Mouse (Mus musculus) midbrain, embryonic 15.5 days (tissue): ENCODE results near the gene Cep170b. TPM values are rescaled to one million over a fixed set of nuclear protein-coding genes. Genes with fewer than 3 reads are reported as not detected.

Source experiments
- ATAC-seq: fragments of 200-750 bp; cut with Nextera tagmentation; replicated peaks from 2 replicates; pipeline ENCODE4 v1.8.0; 2017; ENCODE audit warnings: moderate TSS enrichment
- H3K27ac ChIP-seq: fragments of 300-500 bp; sonication (generic); 2 replicates; pipeline ENCODE4 v1.5.1; 2015; ENCODE audit warnings: mild to moderate bottlenecking, inconsistent platforms
- H3K27me3 ChIP-seq: fragments of 300-500 bp; sonication (generic); replicated peaks from 2 replicates; pipeline ENCODE4 v1.6.1; 2015; ENCODE audit warnings: inconsistent platforms
- H3K36me3 ChIP-seq: fragments of 300-500 bp; sonication (generic); replicated peaks from 2 replicates; pipeline ENCODE4 v1.6.1; 2015; ENCODE audit warnings: inconsistent platforms
- H3K4me1 ChIP-seq: fragments of 300-500 bp; sonication (generic); 2 replicates; pipeline ENCODE4 v1.6.1; 2015; ENCODE audit warnings: inconsistent platforms
- H3K4me2 ChIP-seq: fragments of 300-500 bp; sonication (generic); 2 replicates; pipeline ENCODE4 v1.6.1; 2015; ENCODE audit warnings: inconsistent platforms, mild to moderate bottlenecking, moderate library complexity
- H3K4me3 ChIP-seq: fragments of 300-500 bp; sonication (generic); 2 replicates; pipeline ENCODE4 v1.5.1; 2015; ENCODE audit warnings: mild to moderate bottlenecking, inconsistent platforms
- H3K9ac ChIP-seq: fragments of 300-500 bp; sonication (generic); 2 replicates; pipeline ENCODE4 v1.6.1; 2015; ENCODE audit warnings: mild to moderate bottlenecking, inconsistent platforms
- H3K9me3 ChIP-seq: fragments of 300-500 bp; sonication (generic); 2 replicates; pipeline ENCODE4 v1.6.1; 2016; ENCODE audit warnings: inconsistent platforms
- WGBS: fragments of 180-500 bp; shearing (Covaris S2); methylation state at CpG from one replicate; pipeline ENCODE4 v1.1.7; 2015; ENCODE audit warnings: mixed read lengths; 5-methylcytosine and 5-hydroxymethylcytosine counted together
- polyA plus RNA-seq: library from polyadenylated mRNA; unstranded; fragments of >200 nt; fragmentation: Nextera tagmentation; extraction: Ambion mirVana; gene quantifications from 2 replicates; pipeline ENCODE4 v1.2.1, GENCODE M21; 2015

The Cep170b gene
- polyA plus RNA-seq, 1 experiment from 2014 or later, result 53.7 TPM

GRCm38 (mm10) chr12:112744891-112745580 lies 24.8 kb downstream of the Cep170b start:
- Histone ChIP-seq H3K4me3 (no peak overlapping the region), H3K27me3 (no peaks in the 10 kb centered on the region), H3K4me2 (no peak overlapping the region), H3K36me3 (peaks cover 18% of the 10 kb centered on the region; the same call in 1 of the 2 replicates), H3K9me3 (no peaks in the 10 kb centered on the region), H3K4me1 (peaks cover 14% of the 10 kb centered on the region), H3K27ac (no peak overlapping the region), H3K9ac (no peak overlapping the region)
- WGBS, result 80% methylated on average over 10 of the region's 10 CpGs
- ATAC-seq, result no peak

DNA sequence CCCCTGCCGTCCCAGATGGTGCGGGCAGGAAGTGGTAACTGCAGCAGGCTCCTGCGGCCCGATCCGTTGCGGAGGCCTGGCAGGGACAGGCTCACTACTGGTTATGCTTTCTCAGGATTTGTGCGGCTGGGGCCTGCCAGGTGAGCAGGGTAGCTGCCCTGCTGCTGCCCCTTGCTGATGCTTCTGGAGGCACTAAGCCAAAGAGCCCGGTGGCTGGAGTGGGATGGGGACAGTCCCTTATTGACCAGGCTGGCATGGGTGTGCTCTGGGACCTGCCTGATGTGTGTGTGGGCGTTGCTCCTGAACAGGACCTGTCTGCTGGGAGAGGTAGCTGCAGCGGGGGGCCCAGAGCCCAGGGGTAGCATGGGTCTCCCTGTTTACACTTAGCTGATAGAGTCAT lies 25.5 kb downstream of the Cep170b start:
- peaks cover 16% of the 10 kb centered on the region; the same call in 1 of the 2 replicates for H3K36me3 ChIP-seq
- H3K4me2 ChIP-seq, result no peak overlapping the region
- WGBS, result 91% methylated on average over 10 of the region's 10 CpGs
- peaks cover 14% of the 10 kb centered on the region for H3K4me1 ChIP-seq
- H3K27ac ChIP-seq, result no peak overlapping the region
- ATAC-seq, result no peak
- H3K9me3 ChIP-seq, result no peaks in the 10 kb centered on the region
- H3K9ac ChIP-seq, result no peak overlapping the region
- H3K27me3 ChIP-seq, result no peaks in the 10 kb centered on the region
- no peak overlapping the region for H3K4me3 ChIP-seq

- Histone ChIP-seq H3K9me3 (no peaks in the 10 kb centered on the region), H3K4me1 (peaks cover 14% of the 10 kb centered on the region), H3K27ac (peak overlapping the region; percentile 86; the same call in 1 of the 2 replicates), H3K36me3 (peaks cover 13% of the 10 kb centered on the region; the same call in 1 of the 2 replicates), H3K4me2 (no peak overlapping the region), H3K27me3 (no peaks in the 10 kb centered on the region), H3K4me3 (no peak overlapping the region), H3K9ac (no peak overlapping the region)
- ATAC-seq, result peak; percentile 31
- 79% methylated on average over 4 of the region's 4 CpGs for WGBS
These were observed 26.2 kb downstream of the Cep170b start for GRCm38 (mm10) chr12:112746461-112746807.

DNA sequence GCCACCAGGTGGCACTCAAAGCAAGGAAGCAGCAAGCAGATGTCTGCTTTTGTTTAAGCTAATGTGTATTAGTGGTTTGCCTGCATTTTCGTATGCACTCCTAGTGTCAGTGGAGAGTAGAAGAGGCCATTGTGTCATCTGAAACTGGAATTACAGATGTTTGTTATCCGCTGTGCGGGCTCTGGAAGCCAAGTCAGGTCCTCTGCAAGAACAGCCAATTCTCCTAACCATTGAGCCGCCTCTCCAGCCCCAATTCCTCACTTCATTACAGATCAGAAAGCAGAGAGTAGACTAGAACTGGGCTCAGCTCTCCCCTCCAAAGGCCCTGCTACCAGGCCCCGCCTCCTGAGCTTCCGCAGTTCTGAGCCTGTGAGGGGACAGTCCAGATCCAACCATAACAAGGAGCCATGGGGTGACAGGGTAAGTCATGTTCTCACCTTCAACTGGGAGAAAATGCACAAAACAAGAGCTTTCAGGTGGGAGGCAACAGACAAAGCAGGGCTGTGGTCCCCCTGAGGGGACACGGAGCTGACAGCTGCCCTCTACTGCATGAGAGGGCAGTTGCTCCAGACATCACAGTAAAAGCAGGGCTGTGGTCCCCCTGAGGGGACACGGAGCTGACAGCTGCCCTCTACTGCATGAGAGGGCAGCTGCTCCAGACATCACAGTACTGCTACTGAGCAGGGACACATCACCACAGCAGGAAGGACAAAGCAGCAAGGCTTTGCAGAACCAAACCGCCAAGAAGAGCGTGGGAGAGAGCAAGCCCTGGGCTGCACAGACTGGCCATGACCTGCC lies 26.8 kb downstream of the Cep170b start:
- Histone ChIP-seq H3K4me3 (no peak overlapping the region), H3K36me3 (peaks cover 13% of the 10 kb centered on the region; the same call in 1 of the 2 replicates), H3K9me3 (no peaks in the 10 kb centered on the region), H3K9ac (peak overlapping the region; percentile 27; the same call in 1 of the 2 replicates), H3K27me3 (no peaks in the 10 kb centered on the region), H3K4me1 (peaks cover 14% of the 10 kb centered on the region), H3K27ac (peak overlapping the region; percentile 86), H3K4me2 (peak overlapping the region; percentile 10; the same call in 1 of the 2 replicates)
- peak; percentile 68 for ATAC-seq
- WGBS, result 15% methylated on average over 10 of the region's 10 CpGs

DNA sequence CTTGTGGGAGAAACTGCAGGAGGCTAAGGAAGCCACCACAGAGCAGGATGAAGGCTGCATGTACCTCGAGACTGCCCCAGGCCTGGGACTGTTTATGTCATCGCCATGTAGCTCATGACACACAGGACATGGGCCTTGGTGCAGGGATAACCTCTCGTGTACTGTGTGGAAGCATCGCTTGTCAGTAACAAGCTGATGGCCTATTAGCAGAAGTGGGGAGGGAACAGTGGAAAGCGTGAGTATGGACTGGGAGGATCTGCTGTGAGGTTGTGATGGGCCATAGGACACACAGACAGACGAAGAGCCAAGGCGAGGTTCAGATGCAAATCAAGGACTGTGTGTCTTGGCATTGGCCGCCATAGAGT lies 27.3 kb downstream of the Cep170b start:
- H3K4me2 ChIP-seq, result no peak overlapping the region
- H3K9me3 ChIP-seq, result no peaks in the 10 kb centered on the region
- peak; percentile 37 for ATAC-seq
- H3K27ac ChIP-seq, result peak overlapping the region; percentile 86
- peaks cover 14% of the 10 kb centered on the region for H3K4me1 ChIP-seq
- WGBS, result 72% methylated on average over 8 of the region's 8 CpGs
- H3K4me3 ChIP-seq, result no peak overlapping the region
- peak overlapping the region; percentile 27 for H3K9ac ChIP-seq
- no peaks in the 10 kb centered on the region for H3K27me3 ChIP-seq
- H3K36me3 ChIP-seq, result peaks cover 13% of the 10 kb centered on the region; the same call in 1 of the 2 replicates

DNA sequence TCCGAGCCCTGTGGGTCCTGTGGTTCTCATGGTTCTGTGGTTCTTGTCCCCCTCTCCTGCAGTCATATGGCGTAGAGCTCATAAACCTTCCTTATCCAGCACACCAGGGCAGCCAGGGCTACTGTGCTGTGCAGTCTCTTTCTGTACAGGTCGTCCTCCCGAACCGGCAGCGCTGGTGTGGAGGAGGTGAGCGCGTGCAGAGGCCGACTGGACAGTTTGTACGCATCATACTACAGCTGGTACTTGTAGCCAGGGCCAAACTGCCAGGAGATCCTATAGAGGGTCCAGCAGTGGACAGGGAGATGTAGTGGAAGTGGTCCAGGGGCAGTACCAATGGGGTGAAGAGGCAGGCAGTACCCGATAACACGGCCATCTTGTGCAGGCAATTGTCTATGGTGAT lies 30.7 kb downstream of the Cep170b start:
- 88% methylated on average over 12 of the region's 12 CpGs for WGBS
- Histone ChIP-seq H3K4me2 (no peak overlapping the region), H3K9me3 (no peaks in the 10 kb centered on the region), H3K9ac (no peak overlapping the region), H3K27ac (no peak overlapping the region), H3K4me3 (no peak overlapping the region), H3K36me3 (no peaks in the 10 kb centered on the region), H3K27me3 (no peaks in the 10 kb centered on the region), H3K4me1 (peaks cover 14% of the 10 kb centered on the region)
- no peak for ATAC-seq

GRCm38 (mm10) chr12:112752399-112752798 lies 32.1 kb downstream of the Cep170b start:
- H3K36me3 ChIP-seq, result no peaks in the 10 kb centered on the region
- WGBS, result 57% methylated on average over 2 of the region's 2 CpGs
- no peak overlapping the region for H3K27ac ChIP-seq
- no peak overlapping the region for H3K4me2 ChIP-seq
- no peaks in the 10 kb centered on the region for H3K9me3 ChIP-seq
- peaks cover 7% of the 10 kb centered on the region for H3K4me1 ChIP-seq
- no peaks in the 10 kb centered on the region for H3K27me3 ChIP-seq
- ATAC-seq, result no peak
- H3K4me3 ChIP-seq, result no peak overlapping the region
- H3K9ac ChIP-seq, result no peak overlapping the region

DNA sequence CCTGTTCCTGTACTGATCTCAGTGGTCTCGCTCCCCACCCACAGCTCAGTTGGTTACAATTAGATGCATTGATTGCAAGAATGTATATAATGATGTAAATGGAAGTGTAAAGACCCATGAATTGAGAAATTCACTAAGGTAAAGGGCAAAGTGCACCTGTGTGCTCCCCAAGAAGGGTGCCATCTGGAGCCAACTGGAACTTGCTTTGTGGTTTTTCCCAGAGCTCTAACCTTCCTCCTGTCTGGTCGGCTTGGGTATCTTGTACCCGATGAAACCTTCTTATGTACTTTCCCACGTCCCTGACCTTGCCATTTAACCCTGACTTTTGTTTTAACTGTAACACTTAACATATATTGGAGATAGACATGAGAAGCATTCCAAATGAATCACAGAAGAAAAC lies 35.6 kb downstream of the Cep170b start:
- no peak for ATAC-seq
- no peaks in the 10 kb centered on the region for H3K4me1 ChIP-seq
- H3K36me3 ChIP-seq, result no peaks in the 10 kb centered on the region
- H3K9me3 ChIP-seq, result no peaks in the 10 kb centered on the region
- H3K27me3 ChIP-seq, result no peaks in the 10 kb centered on the region
- no peak overlapping the region for H3K27ac ChIP-seq
- no peak overlapping the region for H3K9ac ChIP-seq
- WGBS, result 68% methylated on average over 4 of the region's 4 CpGs
- H3K4me2 ChIP-seq, result no peak overlapping the region
- no peak overlapping the region for H3K4me3 ChIP-seq

GRCm38 (mm10) chr12:112757896-112758295 lies 37.6 kb downstream of the Cep170b start:
- 95% methylated on average over 5 of the region's 5 CpGs for WGBS
- H3K36me3 ChIP-seq, result no peaks in the 10 kb centered on the region
- H3K9ac ChIP-seq, result no peak overlapping the region
- no peak overlapping the region for H3K27ac ChIP-seq
- no peaks in the 10 kb centered on the region for H3K27me3 ChIP-seq
- no peaks in the 10 kb centered on the region for H3K9me3 ChIP-seq
- no peaks in the 10 kb centered on the region for H3K4me1 ChIP-seq
- no peak for ATAC-seq
- no peak overlapping the region for H3K4me3 ChIP-seq
- H3K4me2 ChIP-seq, result no peak overlapping the region

GRCm38 (mm10) chr12:112759471-112759870 lies 39.2 kb downstream of the Cep170b start:
- 90% methylated on average over 3 of the region's 3 CpGs for WGBS
- Histone ChIP-seq H3K36me3 (no peaks in the 10 kb centered on the region), H3K9ac (no peak overlapping the region), H3K4me1 (no peaks in the 10 kb centered on the region), H3K27me3 (no peaks in the 10 kb centered on the region), H3K4me3 (no peak overlapping the region), H3K27ac (no peak overlapping the region), H3K4me2 (no peak overlapping the region), H3K9me3 (no peaks in the 10 kb centered on the region)
- no peak for ATAC-seq

DNA sequence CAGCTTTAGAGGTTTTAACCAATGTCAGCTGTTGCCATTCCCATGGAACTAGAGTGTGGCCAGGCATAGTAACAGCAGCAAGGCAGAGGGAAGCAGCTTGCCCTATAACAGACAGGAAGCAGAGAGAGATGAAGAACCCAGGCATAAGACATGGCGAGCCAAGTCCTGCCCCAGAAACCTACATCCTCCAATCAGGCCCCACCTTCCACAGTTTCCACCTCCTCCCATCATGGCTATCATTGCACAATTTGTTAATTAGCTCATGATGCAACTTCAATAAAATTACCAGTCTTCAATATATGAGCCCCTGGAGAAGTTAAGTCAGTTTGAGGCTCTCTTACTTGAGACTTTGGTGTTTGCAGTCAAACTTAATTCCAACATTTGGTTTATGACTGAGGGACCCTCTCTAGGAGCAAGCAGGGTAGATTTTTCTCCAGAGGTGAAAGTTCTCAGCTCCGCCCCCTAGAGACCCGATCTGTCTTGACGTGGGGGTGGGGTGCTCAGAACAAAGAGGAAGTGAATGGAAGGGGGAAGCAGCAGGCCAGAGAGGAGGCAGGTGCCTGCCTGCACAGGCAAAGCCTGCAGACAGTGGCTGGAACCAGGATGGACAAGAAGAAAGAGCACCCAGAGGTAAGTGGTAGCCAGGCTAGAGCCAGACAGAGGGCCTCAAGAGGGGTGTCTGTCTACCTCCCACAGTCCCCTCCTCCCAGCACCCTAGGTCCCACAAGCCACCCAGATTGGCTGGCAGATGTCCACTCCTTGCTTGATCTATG lies 40.1 kb downstream of the Cep170b start, which contains the start of gene Pld4:
Pld4 (plus strand) TSS at position 502 of the 773 bp plus-strand sequence.
- ATAC-seq, result no peak
- 47% methylated on average over 4 of the region's 4 CpGs for WGBS
- no peaks in the 10 kb centered on the region for H3K9me3 ChIP-seq
- H3K27me3 ChIP-seq, result no peaks in the 10 kb centered on the region
- no peak within 1 kb of the TSS for H3K27ac ChIP-seq
- no peak within 1 kb of the TSS for H3K9ac ChIP-seq
- no peaks in the 10 kb centered on the region for H3K4me1 ChIP-seq
- no peak within 1 kb of the TSS for H3K4me2 ChIP-seq
- no peak within 1 kb of the TSS for H3K4me3 ChIP-seq
- no peaks in the 10 kb centered on the region for H3K36me3 ChIP-seq

GRCm38 (mm10) chr12:112761411-112761810 lies 41.2 kb downstream of the Cep170b start:
- no peak overlapping the region for H3K4me2 ChIP-seq
- no peaks in the 10 kb centered on the region for H3K36me3 ChIP-seq
- no peak for ATAC-seq
- no peaks in the 10 kb centered on the region for H3K9me3 ChIP-seq
- 87% methylated on average over 4 of the region's 4 CpGs for WGBS
- H3K27me3 ChIP-seq, result no peaks in the 10 kb centered on the region
- no peak overlapping the region for H3K27ac ChIP-seq
- no peaks in the 10 kb centered on the region for H3K4me1 ChIP-seq
- no peak overlapping the region for H3K4me3 ChIP-seq
- H3K9ac ChIP-seq, result no peak overlapping the region
